ENCODE assay signal across 10 mouse cellular contexts in the genomic region with DNA sequence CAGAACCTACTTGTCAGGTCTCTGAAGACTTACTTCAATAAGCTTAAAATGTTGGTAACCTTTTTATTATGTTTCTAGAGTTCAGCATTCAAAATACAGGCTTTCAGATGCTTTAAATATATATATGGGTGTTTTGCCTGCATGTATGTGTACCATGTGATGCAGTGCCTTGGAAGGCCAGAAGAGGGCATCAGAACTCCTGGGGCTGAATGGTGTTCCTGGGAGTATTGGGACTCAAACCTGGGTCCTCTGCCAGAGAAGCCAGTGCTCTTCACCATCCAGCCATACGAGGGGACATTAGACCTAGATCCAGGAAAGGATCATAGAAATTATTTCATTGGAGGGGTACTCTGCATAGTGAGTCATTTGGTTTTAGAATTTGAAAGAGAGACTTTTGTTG. TPM values are rescaled to one million over a fixed set of nuclear protein-coding genes. Genes with fewer than 3 reads are reported as not detected.
A peak's percentile ranks its signal among the peaks of the same experiment; 100 is the strongest.
DNase-seq lines count a peak whose midpoint lies in the region; ATAC-seq lines count a peak whose summit lies in the region.
"Had no signal": no experiment of that assay in that cellular context is flagged by ENCODE, and none has a peak within 500 bp of the region (broad histone marks: within the 10 kb centered on the region; RNA-seq: fewer than 3 reads in every experiment).

No protein-coding gene starts in this region.

- H3K9me3 ChIP-seq in liver, embryonic 16.5 days (replicated peaks; ENCODE audit: control insufficient read depth, low read length) = no peaks in the 10 kb centered on the region
- no peaks in the 10 kb centered on the region for H3K9me3 ChIP-seq in forebrain, embryonic 10.5 days
- H3K9me3 ChIP-seq: midbrain, embryonic 12.5 days had no signal

- H3K27ac ChIP-seq in liver, embryonic 16.5 days (ENCODE audit: low read length) = no peak overlapping the region
- H3K27ac ChIP-seq in forebrain, embryonic 10.5 days = no peak overlapping the region
- H3K27ac ChIP-seq: midbrain, embryonic 12.5 days had no signal

- H3K9ac ChIP-seq in liver, embryonic 16.5 days (ENCODE audit: low read depth, low read length) = no peak overlapping the region
- H3K9ac ChIP-seq: midbrain, embryonic 12.5 days had no signal

- peak; percentile 25 to 26 for DNase-seq in cerebellum, postnatal 10 days
- DNase-seq in cerebellum, postnatal 36 days = no peak
- peak; percentile 22 for DNase-seq in spleen, adult 12 weeks (ENCODE audit: low spot score)
- DNase-seq in spleen, postnatal 36 days (ENCODE audit: low spot score in 2 of 2) = no peak
- DNase-seq in thymus, postnatal 4 days = peak; percentile 69
- DNase-seq in forebrain, embryonic 10.5 days (ENCODE audit: extremely low spot score, low spot score) = no peak
- DNase-seq in ovary, adult 18-20 months (ENCODE audit: low spot score) = no peak
- DNase-seq: gastrocnemius, postnatal 10 days had no signal

- H3K36me3 ChIP-seq in liver, embryonic 16.5 days (ENCODE audit: control insufficient read depth, insufficient read depth) = peaks cover 26% of the 10 kb centered on the region
- peaks cover 51% of the 10 kb centered on the region for H3K36me3 ChIP-seq in forebrain, embryonic 10.5 days (replicated peaks)

- 81% methylated on average over 1 of the region's 1 CpGs for WGBS in liver, embryonic 16.5 days (ENCODE audit: insufficient replicate concordance)
- 97% methylated on average over 1 of the region's 1 CpGs for WGBS in forebrain, embryonic 10.5 days

- peaks cover 9% of the 10 kb centered on the region for H3K4me1 ChIP-seq in liver, embryonic 16.5 days (ENCODE audit: control insufficient read depth, low read depth, low read length)
- no peaks in the 10 kb centered on the region for H3K4me1 ChIP-seq in forebrain, embryonic 10.5 days

- no peak overlapping the region for H3K4me2 ChIP-seq in liver, embryonic 16.5 days (ENCODE audit: low read depth, low read length)
- H3K4me2 ChIP-seq: midbrain, embryonic 12.5 days had no signal

- ATAC-seq in liver, embryonic 16.5 days (ENCODE audit: low read depth) = 0 out of 2 replicates have a peak, but pooled peaks have one; percentile 37

- no peaks in the 10 kb centered on the region for H3K27me3 ChIP-seq in liver, embryonic 16.5 days (ENCODE audit: control insufficient read depth, insufficient read depth, low read depth, low read length)
- H3K27me3 ChIP-seq in forebrain, embryonic 10.5 days (ENCODE audit: poor library complexity, severe bottlenecking) = no peaks in the 10 kb centered on the region
- H3K27me3 ChIP-seq: midbrain, embryonic 12.5 days had no signal

- H3K4me3 ChIP-seq in liver, embryonic 16.5 days (ENCODE audit: low read depth, low read length) = no peak overlapping the region
- no peak overlapping the region for H3K4me3 ChIP-seq in forebrain, embryonic 10.5 days
- H3K4me3 ChIP-seq: midbrain, embryonic 12.5 days had no signal

RNA-seq across cellular contexts. Expression of gene Rab1a, which starts 13.5 kb away (rescaled TPM):
- polyA plus RNA-seq in liver, embryonic 16.5 days (2015; fragmentation: Nextera tagmentation; extraction: Ambion mirVana) = 93.3 and 96.9 TPM in 2 replicates
- 200 and 210 TPM in 2 replicates for polyA plus RNA-seq in forebrain, embryonic 10.5 days (2016; fragmentation: Nextera tagmentation; extraction: Ambion mirVana)

RNA-seq across cellular contexts. Expression of gene Cep68, which starts 34.5 kb away (rescaled TPM):
- polyA plus RNA-seq in liver, embryonic 16.5 days (2015; fragmentation: Nextera tagmentation; extraction: Ambion mirVana) = 6.8 and 7.4 TPM in 2 replicates
- 43.2 and 45.3 TPM in 2 replicates for polyA plus RNA-seq in forebrain, embryonic 10.5 days (2016; fragmentation: Nextera tagmentation; extraction: Ambion mirVana)

Comparison
In these comparisons a context has a peak if more than half of its experiments do, and no peak if none do; other contexts are left out.
1. DNase-seq: peak in cerebellum, postnatal 10 days (2 of 2), spleen, adult 12 weeks (single experiment) and thymus, postnatal 4 days (single experiment); none in cerebellum, postnatal 36 days (0 of 2), spleen, postnatal 36 days (0 of 2), forebrain, embryonic 10.5 days (single experiment) and ovary, adult 18-20 months (single experiment).